Mouse (Mus musculus): ENCODE measurements around the gene Ogg1.

The Ogg1 gene

DNA sequence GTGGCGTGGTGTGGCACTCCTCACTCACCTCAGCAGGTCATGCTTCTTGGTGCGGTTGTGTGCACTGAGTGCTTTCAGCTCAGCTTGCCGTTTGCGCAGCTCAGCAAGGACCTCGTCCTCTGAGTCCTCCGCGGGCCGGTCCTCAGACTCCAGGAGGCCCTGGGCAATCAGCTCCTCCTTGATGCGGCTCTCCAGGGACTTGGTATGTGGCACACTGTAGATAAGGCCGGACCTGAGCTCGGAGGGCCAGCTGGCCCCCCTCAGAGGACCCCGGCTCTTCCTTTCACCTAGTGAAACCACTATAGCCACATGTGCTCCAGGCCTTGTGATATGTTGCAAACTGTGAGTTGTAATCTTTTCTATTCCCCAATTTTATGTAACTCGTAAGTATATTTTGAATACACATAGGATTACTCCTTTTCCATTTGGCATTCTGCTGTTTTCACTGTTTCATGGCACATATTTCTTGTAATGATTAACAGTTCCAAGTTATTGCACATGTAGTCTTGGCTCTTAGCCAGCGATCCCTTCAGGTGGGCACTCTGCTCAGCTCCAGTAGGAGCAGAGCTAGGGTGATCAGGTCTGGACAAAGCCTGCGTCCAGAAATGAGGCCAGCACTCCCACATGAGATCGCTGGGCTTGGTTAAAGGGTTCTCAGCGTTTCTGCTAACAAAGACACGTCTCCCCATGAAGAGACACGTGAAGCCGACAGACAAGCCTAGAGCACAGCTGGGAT, 43.6 kb downstream of the Ogg1 start:
- no peak for DNase-seq (ENCODE audit: low spot score)

DNA sequence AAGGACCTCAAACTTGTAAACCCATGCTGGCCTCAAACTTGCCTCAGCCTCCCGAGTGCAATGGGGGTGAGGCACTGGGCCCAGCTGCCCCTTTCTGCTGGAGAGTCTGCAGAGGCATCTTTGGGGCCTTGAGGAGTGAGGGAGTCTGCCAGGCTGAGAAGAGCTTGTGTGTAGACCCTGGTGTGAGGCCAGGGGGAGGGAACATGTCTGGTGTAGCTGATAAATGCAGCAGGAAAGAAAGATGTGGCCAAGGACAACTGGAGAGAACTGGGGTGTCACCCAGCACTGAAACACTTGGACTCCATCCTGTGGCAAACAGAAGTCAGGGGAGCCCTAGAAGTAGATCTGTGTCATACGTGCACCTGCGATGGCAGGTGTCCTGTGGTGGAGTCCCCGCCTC, 46.7 kb downstream of the Ogg1 start:
- DNase-seq (ENCODE audit: low spot score) = no peak

DNA sequence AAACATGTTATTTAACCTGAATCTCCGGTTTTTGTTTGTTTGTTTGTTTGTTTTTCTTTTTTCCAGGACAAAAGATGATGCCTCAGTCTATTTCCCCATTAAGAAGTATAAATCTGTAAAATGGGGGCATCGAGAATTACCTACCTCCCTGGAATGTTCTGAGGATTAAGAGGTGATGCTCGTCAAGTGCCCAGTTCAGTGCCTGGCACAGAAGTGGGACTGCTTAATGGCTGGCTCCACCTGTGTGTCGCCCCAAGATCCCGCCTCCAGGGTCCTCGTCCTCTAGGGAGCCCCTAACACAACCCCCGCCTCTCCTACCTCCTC, 50.4 kb downstream of the Ogg1 start:
- no peak for DNase-seq (ENCODE audit: low spot score)

DNA sequence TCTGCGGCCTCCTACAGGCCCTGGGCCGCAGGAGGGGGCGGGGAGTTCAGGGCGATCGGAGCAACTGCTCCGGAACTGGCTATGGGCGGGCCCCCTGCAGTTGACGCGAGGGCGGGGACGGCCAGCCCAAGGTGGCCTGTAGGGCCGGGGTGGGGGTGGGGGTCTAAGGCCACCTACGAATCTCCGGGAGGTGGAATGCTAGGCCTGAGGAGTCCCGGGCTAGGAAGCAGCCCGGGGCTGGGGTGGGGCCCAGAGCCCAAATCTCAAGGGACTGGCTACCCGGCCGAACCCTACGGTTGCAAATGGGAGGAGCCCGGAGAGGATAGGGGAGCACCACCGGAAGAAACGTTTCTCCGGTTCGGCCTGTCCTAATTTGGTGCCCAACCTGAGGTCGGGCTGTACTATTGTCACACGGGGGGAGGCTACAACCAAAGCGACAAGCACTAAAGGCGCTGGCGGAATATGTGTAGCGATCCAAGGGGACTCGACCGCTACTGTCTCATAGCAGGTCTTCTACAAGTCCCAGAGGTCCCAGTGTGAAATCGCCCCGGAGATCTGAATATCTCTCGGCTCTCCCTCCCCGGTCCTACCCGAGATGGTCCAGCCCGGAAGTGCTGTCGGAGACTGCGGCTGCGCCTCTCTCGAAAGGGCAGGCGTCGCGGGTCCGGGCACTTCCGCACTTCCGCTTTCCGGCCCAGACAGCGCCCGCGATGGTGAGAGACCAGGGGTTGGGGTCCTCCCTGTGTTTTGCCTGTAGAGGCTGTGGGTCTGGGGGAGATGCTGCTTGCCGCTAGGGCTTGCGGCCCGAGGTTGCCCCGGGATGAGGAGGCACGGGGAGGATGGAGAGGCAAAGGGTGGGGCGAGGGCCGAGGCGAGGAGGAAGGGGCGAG, 51.0 kb downstream of the Ogg1 start, which contains the start of the genes Tada3 and Arpc4:
Tada3 (minus strand) TSS at position 388 of the 890 bp plus-strand sequence.
Arpc4 (plus strand) TSS at position 620 of the 890 bp plus-strand sequence.
- DNase-seq (ENCODE audit: low spot score) = peak; percentile 95

DNA sequence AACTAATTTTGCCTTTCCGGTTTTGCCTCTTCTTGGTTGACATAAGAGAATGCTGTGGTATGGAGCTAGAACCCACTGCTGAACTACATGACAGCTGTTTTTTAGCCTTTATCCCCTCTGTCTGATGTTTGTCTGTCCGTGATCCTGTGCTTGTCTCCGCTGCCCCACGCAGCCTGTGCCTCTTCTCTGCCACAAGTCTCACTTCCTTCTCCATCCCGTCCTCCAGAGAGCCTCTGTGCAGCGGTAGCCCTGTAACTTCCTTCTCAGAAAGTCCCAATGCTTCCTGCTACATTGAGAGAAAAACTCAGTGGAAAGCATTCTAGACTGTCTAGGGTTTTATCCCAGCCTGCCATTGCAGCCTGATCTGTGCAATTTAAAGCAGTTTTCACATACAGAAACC, 52.5 kb downstream of the Ogg1 start:
- no peak for DNase-seq (ENCODE audit: low spot score)

DNA sequence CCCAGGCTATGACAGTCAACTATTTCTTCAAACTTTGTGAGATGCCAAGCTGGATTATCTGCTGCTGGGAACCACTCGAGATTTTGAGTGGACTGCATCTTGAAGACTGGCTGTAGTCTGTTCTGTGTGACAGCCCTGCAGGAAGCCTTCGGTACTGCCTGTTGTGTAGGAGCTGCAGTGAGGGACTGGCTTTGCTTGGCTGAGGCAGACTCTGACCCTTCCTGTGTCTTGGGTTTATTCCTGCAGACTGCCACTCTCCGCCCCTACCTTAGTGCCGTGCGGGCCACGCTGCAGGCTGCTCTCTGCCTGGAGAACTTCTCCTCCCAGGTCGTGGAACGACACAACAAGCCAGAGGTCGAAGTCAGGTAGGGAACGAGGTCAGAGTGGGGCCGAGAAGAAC, 53.7 kb downstream of the Ogg1 start:
- DNase-seq (ENCODE audit: low spot score) = peak; percentile 29

DNA sequence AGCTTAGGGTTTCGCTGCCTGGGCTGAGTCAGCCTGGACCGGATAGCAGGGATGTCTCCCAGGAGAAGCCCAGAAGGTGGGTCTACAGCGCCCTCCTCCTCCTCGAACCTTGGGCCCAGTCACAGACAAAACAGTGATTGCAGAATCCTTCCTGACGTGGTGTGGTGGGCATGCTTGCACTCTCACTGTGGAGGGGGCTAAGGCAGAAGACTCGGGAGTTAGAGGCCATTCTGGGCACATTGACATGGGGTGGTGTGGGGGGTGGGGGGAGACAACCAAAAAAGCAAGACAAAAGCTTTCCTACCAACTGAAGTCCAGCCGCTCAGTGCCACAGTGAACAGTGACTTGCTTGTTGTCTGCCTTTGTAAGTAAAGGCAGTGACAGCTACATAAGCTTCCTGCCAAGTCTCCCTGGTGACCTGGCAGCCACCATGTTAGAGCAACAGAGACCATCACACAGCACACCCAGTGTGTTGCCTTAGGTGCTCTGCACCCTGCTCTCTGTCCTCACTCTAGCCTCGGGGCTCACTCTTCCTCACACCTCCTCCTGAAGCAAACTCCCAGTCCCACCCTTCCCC, 57.7 kb downstream of the Ogg1 start:
- no peak for DNase-seq (ENCODE audit: low spot score)
